Mouse (Mus musculus) ES-E14 (cell line): ENCODE results near the gene Ldb1. TPM values are rescaled to one million over a fixed set of nuclear protein-coding genes. Genes with fewer than 3 reads are reported as not detected.

Experiments used
- DNase-seq: peaks from one replicate; pipeline ENCODE4 v3.0.0-alpha.2; 2013; ENCODE audit warnings: low read depth, low spot score
- H3K27ac ChIP-seq: 2 replicates; pipeline ENCODE4 v1.5.1; 2012; ENCODE audit warnings: low read depth, mild to moderate bottlenecking, low read length, moderate library complexity, mixed read lengths; ENCODE audit not compliant: poor library complexity, insufficient read depth, severe bottlenecking
- H3K36me3 ChIP-seq: 2 replicates; pipeline ENCODE4 v1.6.1; 2012; ENCODE audit warnings: mild to moderate bottlenecking, low read length, moderate library complexity, mixed read lengths; ENCODE audit not compliant: control insufficient read depth, poor library complexity, insufficient read depth, severe bottlenecking
- H3K4me1 ChIP-seq, 2 experiments: fragments of 150-350 bp in 1 of 2; sonication (generic) in 1 of 2; 2 replicates each; pipeline ENCODE4 v1.6.1; 2012; ENCODE audit warnings: low read length in 2 of 2, mild to moderate bottlenecking in 1 of 2, mixed read lengths in 1 of 2; ENCODE audit not compliant: control insufficient read depth in 2 of 2, insufficient read depth in 2 of 2, poor library complexity in 1 of 2
- H3K4me3 ChIP-seq, 2 experiments: fragments of 150-350 bp in 1 of 2; sonication (generic) in 1 of 2; 2 replicates each; pipeline ENCODE4 v1.5.1; 2012; ENCODE audit warnings: low read length in 2 of 2, low read depth in 1 of 2, mild to moderate bottlenecking in 1 of 2, mixed read lengths in 1 of 2; ENCODE audit not compliant: insufficient read depth in 1 of 2, poor library complexity in 1 of 2, severe bottlenecking in 1 of 2
- H3K9ac ChIP-seq: 2 replicates; pipeline ENCODE4 v1.6.1; 2012; ENCODE audit warnings: low read depth, mild to moderate bottlenecking, low read length, mixed read lengths; ENCODE audit not compliant: poor library complexity, insufficient read depth, severe bottlenecking
- H3K9me3 ChIP-seq: fragments of 150-350 bp; sonication (generic); 2 replicates; pipeline ENCODE4 v1.6.1; 2012; ENCODE audit warnings: low read depth, mild to moderate bottlenecking, low read length; ENCODE audit not compliant: control insufficient read depth, insufficient read depth
- CHD2 ChIP-seq: IDR thresholded peaks from 2 replicates; pipeline ENCODE4 v1.6.1; 2014; ENCODE audit warnings: mild to moderate bottlenecking, low read depth, low read length, inconsistent platforms
- HCFC1 ChIP-seq: IDR thresholded peaks from 2 replicates; pipeline ENCODE4 v1.6.1; 2012; ENCODE audit warnings: low read length, inconsistent platforms, borderline replicate concordance; ENCODE audit not compliant: insufficient read depth
- MAFK ChIP-seq: IDR thresholded peaks from 2 replicates; pipeline ENCODE4 v1.6.1; 2014; ENCODE audit warnings: mild to moderate bottlenecking, low read depth, low read length, inconsistent platforms; ENCODE audit not compliant: insufficient read depth
- ZC3H11A ChIP-seq: IDR thresholded peaks from 2 replicates; pipeline ENCODE4 v1.6.1; 2012; ENCODE audit warnings: low read depth, mild to moderate bottlenecking, inconsistent platforms, low read length, borderline replicate concordance
- ZNF384 ChIP-seq: IDR thresholded peaks from 2 replicates; pipeline ENCODE4 v1.6.1; 2012; ENCODE audit warnings: low read depth, low read length, inconsistent platforms
- in situ Hi-C, 2 experiments: fragments of 600-800 bp; cut with MboI; formaldehyde crosslinking; loops; one replicate each; pipeline ENCODE4 v1.15.1; 2025; ENCODE audit warnings: low sequenced_read_pairs in 2 of 2, inconsistent platforms in 1 of 2; ENCODE audit not compliant: unreplicated experiment in 2 of 2
- total RNA-seq: library from RNA; depleted of rRNA; stranded (reverse); fragments of 300-350 nt; gene quantifications from 2 replicates; pipeline ENCODE4 v1.2.3, GENCODE M21; 2012; rRNA removed

Ldb1 gene
- 123 and 207 TPM in 2 replicates for total RNA-seq

DNA sequence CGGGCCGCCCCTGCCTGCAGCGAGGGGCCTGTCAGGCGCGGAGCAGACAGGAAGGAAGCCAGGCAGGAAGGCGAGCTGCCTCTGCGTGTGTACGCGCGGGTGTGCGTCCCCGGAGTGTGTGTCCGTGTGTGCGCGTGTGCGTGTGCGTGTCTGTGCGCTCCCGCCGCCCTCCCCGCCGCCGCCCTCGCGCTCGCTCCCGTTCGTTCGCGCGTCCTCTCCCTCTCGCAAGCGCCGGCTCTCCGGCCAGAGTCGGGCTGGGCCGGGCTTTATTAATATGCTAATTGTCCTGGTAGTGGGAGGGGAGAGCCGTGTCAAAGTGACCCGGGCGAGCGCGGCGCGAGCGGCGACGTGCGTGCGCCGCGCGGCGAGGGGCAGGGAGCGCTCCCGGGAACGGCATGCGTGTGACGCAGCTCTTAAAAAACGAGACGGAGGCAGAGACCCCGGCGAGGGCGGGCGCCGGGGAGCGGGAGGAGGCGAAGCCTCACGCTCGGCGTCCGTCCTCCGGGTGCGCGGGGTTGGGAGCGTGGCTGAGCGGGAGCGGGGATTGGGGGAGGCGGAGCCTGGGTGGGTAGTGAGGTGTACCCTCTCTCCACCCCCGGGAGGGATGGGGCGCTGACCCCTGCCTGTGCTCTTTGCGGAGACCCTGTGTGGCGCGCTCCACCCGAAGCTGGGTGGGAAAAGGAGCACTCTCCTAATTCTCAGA, at the start of gene Ldb1:
Gene Ldb1, minus strand, starts transcription at position 222 of the 703 bp plus-strand sequence.
- peaks cover 4 to 16% of the 10 kb centered on the region in 2 experiments for H3K4me1 ChIP-seq
- H3K27ac ChIP-seq: peak within 1 kb of the TSS; percentile 93
- peak within 1 kb of the TSS; percentile 68 to 96 for H3K4me3 ChIP-seq
- peaks cover 5% of the 10 kb centered on the region; the same call in 1 of the 2 replicates for H3K36me3 ChIP-seq
- in situ Hi-C loops: no loop called here
- H3K9me3 ChIP-seq: no peaks in the 10 kb centered on the region
- peak; percentile 75 for DNase-seq
- peak; percentile 18; the same call in 1 of the 2 replicates for TF ChIP-seq HCFC1
- no peak for TF ChIP-seq MAFK
- peak within 1 kb of the TSS; percentile 92 for H3K9ac ChIP-seq

DNA sequence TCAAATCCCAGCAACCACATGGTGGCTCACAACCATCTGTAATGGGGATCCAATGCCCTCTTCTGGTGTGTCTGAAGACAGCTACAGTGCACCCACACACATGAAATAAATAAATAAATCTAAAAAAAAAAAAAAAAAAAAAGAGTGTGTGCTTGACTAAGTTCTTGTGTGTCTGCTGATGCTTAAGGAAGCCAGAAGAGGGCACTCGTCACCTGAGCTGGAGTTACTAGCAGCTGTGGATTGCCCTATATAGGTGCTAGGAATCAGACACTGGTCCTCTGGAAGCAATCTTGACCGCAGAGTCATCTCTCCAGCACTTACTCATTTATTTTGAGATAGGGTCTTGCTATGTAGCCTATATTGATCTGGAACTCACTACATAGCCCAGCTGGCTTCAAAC, 49.1 kb upstream of the Ldb1 start:
- Histone ChIP-seq H3K9me3 (no peaks in the 10 kb centered on the region), H3K4me3 (no peak overlapping the region), H3K36me3 (no peaks in the 10 kb centered on the region), H3K27ac (no peak overlapping the region), H3K9ac (no peak overlapping the region), H3K4me1 (0 out of 4 replicates have a peak, but pooled peaks cover 0 to under 1% of the 10 kb centered on the region in 2 experiments)
- in situ Hi-C loops: no loop called here
- no peak for DNase-seq
- TF ChIP-seq CHD2 (no peak), ZNF384 (peak; percentile 58; the same call in 1 of the 2 replicates), HCFC1 (no peak), ZC3H11A (no peak), MAFK (no peak)

DNA sequence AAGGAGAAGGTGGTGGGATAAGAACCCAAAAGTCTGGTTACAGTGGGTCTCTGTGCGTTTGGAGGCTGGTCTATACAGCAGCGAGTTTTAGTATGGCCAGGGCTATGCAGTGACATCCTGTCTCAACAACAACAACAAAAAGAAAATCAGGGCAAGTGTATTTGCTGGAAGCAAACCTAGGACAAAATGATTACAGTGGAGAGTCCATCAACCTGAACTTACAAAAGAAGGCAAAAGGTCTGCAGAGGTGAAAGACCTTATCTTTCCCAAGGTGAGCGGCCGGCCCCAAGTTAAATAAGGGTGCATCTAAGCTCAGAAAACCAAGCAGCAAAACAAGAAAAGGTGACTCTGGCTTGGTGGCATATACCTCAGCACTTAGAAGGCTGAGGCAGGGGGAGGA, 46.6 kb upstream of the Ldb1 start:
- Histone ChIP-seq H3K4me1 (0 out of 4 replicates have a peak, but pooled peaks cover 0 to 3% of the 10 kb centered on the region in 2 experiments), H3K4me3 (no peak overlapping the region), H3K27ac (no peak overlapping the region), H3K9ac (no peak overlapping the region), H3K9me3 (no peaks in the 10 kb centered on the region), H3K36me3 (no peaks in the 10 kb centered on the region)
- in situ Hi-C loops: no loop called here
- TF ChIP-seq HCFC1 (no peak), ZC3H11A (no peak), MAFK (no peak), ZNF384 (no peak), CHD2 (no peak)
- DNase-seq: no peak

DNA sequence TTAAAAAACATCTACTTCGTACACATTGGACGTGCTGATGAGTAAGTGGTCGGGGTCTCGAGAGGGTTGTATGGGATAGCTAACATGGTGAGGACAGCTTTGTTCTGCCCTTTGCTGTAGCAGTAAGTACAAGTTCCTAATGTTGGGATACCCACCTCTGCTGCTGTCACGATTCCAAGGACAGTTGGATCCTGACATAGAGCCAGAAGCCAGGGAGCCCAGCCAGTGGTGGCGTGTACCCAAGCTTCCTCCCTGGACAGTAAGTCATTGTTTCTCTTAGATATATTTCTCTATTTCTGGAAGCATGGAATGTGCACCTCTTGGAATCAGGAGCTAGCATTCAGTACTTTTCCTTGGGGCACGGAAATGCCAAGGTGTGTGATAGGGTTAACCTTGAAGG, 42.9 kb upstream of the Ldb1 start:
- Histone ChIP-seq H3K9ac (no peak overlapping the region), H3K4me1 (peaks cover 0 to 3% of the 10 kb centered on the region in 2 experiments; a peak in 1 of 4 replicates), H3K4me3 (no peak overlapping the region), H3K27ac (no peak overlapping the region), H3K36me3 (peaks cover 23% of the 10 kb centered on the region), H3K9me3 (no peaks in the 10 kb centered on the region)
- no peak for DNase-seq
- in situ Hi-C loops: no loop called here
- no peak for TF ChIP-seq HCFC1
- no peak for TF ChIP-seq ZC3H11A
- TF ChIP-seq CHD2: no peak
- no peak for TF ChIP-seq ZNF384
- no peak for TF ChIP-seq MAFK

DNA sequence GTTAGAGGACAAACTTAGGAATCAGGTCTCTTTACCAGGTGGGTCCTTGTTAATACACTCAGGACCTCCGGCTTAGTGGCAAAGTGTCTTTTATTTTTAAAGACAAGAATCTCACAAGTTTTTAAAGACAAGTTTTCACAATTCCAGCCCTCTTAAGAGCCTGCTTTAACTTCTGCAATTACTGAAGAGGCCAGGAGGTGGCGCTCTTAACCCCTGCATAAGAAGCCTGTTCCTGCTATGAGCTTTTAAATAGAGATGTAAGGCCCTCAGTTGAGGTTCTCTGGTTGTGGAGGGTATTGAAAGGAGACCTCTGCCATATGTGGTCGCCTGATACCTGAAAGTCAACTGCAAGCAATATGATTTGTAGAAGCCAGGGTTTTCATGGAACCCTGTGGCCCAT, 41.3 kb upstream of the Ldb1 start:
- Histone ChIP-seq H3K36me3 (peaks cover 37% of the 10 kb centered on the region), H3K4me3 (no peak overlapping the region), H3K9me3 (no peaks in the 10 kb centered on the region), H3K27ac (no peak overlapping the region), H3K4me1 (peaks cover 0 to 3% of the 10 kb centered on the region in 2 experiments; a peak in 1 of 4 replicates), H3K9ac (no peak overlapping the region)
- in situ Hi-C loops: no loop called here
- TF ChIP-seq HCFC1 (no peak), ZNF384 (no peak), MAFK (no peak)
- peak; percentile 78 for DNase-seq
